Mouse (Mus musculus) embryonic fibroblast, embryonic 13.5 days (primary cell): Measurements from ENCODE around the gene Rlbp1.

Experiments used
- CTCF ChIP-seq: IDR thresholded peaks from 2 replicates; pipeline ENCODE4 v1.5.1; 2011; ENCODE audit warnings: mild to moderate bottlenecking, control low read depth, low read length, moderate library complexity, borderline replicate concordance; ENCODE audit not compliant: insufficient read depth
- POLR2A ChIP-seq: IDR thresholded peaks from 2 replicates; pipeline ENCODE4 v1.6.1; 2011; ENCODE audit warnings: low read depth, mild to moderate bottlenecking, control low read depth, low read length, moderate library complexity

GRCm38 (mm10) chr7:79392860-79393513 lies 6.1 kb upstream of the Rlbp1 start:
- TF ChIP-seq CTCF (no peak), POLR2A (no peak)
